Mouse (Mus musculus): ENCODE data around the gene Sorcs2.

DNA sequence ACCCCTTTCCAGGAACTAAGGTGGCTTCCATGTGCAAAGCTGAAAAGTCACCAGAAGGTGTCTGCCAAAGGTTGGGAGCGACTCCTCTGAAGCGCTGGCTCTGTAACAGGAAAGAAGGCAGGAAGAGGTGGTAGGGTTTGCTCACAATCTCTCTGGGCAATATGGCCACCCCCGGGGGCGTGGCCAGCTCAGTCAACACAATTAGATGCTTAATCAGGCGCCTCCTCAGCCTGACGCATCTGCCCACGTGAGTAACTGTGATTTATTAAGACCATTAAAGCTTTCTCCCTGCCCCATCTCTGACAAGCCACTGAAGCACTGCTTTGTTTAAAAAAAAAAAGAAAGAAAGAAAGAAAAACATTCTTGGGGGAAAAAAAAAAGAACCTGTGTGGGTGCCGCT is 22.1 kb downstream of the Sorcs2 start:
- TF ChIP-seq CTCF (IDR thresholded peaks at IDR 0.05; ENCODE audit: low read depth): no peak
- TF ChIP-seq EP300 (optimal IDR thresholded peaks at IDR 0.05): no peak

All from stomach, postnatal 0 days (tissue).